Mouse (Mus musculus) embryonic facial prominence, embryonic 10.5 days (tissue): Measurements from ENCODE around the gene Rrh. TPM values are rescaled to one million over a fixed set of nuclear protein-coding genes. Genes with fewer than 3 reads are reported as not detected.

Experiments used
- DNase-seq: peaks from one replicate; pipeline ENCODE4 v3.0.0-alpha.2; 2017; ENCODE audit warnings: low spot score
- H3K27ac ChIP-seq: fragments of 300-500 bp; sonication (generic); replicated peaks from 2 replicates; pipeline ENCODE4 v1.5.1; 2016; ENCODE audit warnings: mild to moderate bottlenecking
- H3K27me3 ChIP-seq: fragments of 300-500 bp; sonication (generic); replicated peaks from 2 replicates; pipeline ENCODE4 v1.6.1; 2016; ENCODE audit warnings: low read depth, mild to moderate bottlenecking; ENCODE audit not compliant: poor library complexity, severe bottlenecking
- H3K36me3 ChIP-seq: fragments of 300-500 bp; sonication (generic); replicated peaks from 2 replicates; pipeline ENCODE4 v1.6.1; 2016; ENCODE audit warnings: mild to moderate bottlenecking, moderate library complexity
- H3K4me1 ChIP-seq: fragments of 300-500 bp; sonication (generic); 2 replicates; pipeline ENCODE4 v1.6.1; 2016
- H3K4me3 ChIP-seq: fragments of 300-500 bp; sonication (generic); 2 replicates; pipeline ENCODE4 v1.5.1; 2016; ENCODE audit warnings: mild to moderate bottlenecking, moderate library complexity
- H3K9me3 ChIP-seq: fragments of 300-500 bp; sonication (generic); 2 replicates; pipeline ENCODE4 v1.6.1; 2016; ENCODE audit warnings: mild to moderate bottlenecking
- WGBS: fragments of 180-500 bp; shearing (Covaris S2); methylation state at CpG from one replicate; pipeline ENCODE4 v1.1.7; 2016; 5-methylcytosine and 5-hydroxymethylcytosine counted together
- polyA plus RNA-seq: library from polyadenylated mRNA; unstranded; fragments of >200 nt; fragmentation: Nextera tagmentation; extraction: Ambion mirVana; gene quantifications from 2 replicates; pipeline ENCODE4 v1.2.1, GENCODE M21; 2016

The Rrh gene
- polyA plus RNA-seq, 1 experiment from 2014 or later = 0.27 TPM

DNA sequence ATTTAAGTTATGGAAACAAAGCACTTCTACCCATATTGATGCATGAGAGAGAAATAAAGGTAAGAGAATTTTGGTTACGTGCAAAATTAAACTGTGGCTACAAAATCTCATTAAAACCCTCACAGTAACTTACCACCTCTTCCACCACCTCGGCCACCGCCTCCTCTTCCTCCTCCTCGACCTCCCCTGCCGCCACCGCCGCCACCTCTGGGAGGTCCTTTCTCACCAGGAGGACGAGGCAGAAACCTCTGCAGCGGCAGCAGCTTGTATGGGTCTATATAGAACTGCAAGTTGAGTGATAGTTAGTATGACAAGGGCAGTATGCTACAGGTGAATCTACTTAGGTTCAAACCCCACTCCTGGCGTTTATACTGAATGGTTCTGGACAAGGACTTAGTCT, 4.3 kb upstream of the Rrh start:
- no peaks in the 10 kb centered on the region for H3K9me3 ChIP-seq
- peaks cover 73% of the 10 kb centered on the region for H3K36me3 ChIP-seq
- 91% methylated on average over 10 of the region's 10 CpGs for WGBS
- H3K4me3 ChIP-seq = no peak overlapping the region
- H3K27me3 ChIP-seq = no peaks in the 10 kb centered on the region
- H3K27ac ChIP-seq = no peak overlapping the region
- no peak for DNase-seq
- H3K4me1 ChIP-seq = peaks cover 14% of the 10 kb centered on the region

DNA sequence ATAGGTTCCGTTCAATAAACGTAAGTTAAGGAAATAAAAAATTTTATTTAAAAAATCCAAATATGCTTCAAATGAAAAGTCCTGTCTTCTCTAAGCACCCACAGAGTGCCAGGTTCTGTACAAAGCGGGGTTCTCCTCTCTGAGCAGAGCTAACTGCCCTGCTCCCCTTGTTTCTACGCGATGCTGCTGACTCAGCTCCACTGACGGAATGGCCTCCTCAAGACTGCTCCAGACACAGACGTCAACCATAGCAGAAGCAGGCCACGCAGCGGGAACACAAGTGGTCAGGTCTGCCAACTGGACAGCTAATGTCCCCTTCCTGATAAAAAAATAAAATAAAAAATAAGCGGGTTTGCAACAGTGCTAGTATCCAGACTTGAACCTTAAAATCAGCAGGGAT, 2.5 kb upstream of the Rrh start:
- H3K9me3 ChIP-seq = no peaks in the 10 kb centered on the region
- DNase-seq = no peak
- peaks cover 73% of the 10 kb centered on the region for H3K36me3 ChIP-seq

DNA sequence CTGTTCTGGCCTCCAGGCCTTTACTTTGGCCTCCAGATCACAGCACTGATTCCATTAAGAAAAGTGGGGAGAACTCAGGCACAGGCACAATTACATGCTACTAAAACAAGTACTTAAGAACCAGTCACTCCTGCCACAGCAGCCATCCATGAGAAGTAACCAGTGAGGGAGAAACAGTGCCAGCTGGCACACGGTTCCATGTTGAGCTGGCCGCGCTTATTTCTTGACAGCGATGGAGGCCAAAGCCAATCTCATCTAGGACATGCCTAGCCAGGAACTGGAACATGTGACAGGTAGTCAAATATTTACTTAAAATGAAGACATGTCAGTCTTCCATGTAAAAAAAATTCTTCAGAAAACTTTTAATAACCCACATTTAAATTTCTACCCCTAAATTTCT, 1.8 kb upstream of the Rrh start:
- WGBS = 97% methylated on average over 4 of the region's 4 CpGs
- Histone ChIP-seq H3K27me3 (no peaks in the 10 kb centered on the region), H3K4me3 (no peak overlapping the region), H3K27ac (no peak overlapping the region), H3K9me3 (no peaks in the 10 kb centered on the region), H3K36me3 (peaks cover 68% of the 10 kb centered on the region), H3K4me1 (peaks cover 3% of the 10 kb centered on the region; the same call in 1 of the 2 replicates)
- no peak for DNase-seq

More for the DNA sequence above, 2.5 kb upstream of the Rrh start:
- H3K27ac ChIP-seq = no peak overlapping the region
- H3K27me3 ChIP-seq = no peaks in the 10 kb centered on the region
- H3K4me1 ChIP-seq = peaks cover 10% of the 10 kb centered on the region
- 94% methylated on average over 10 of the region's 10 CpGs for WGBS
- no peak overlapping the region for H3K4me3 ChIP-seq

DNA sequence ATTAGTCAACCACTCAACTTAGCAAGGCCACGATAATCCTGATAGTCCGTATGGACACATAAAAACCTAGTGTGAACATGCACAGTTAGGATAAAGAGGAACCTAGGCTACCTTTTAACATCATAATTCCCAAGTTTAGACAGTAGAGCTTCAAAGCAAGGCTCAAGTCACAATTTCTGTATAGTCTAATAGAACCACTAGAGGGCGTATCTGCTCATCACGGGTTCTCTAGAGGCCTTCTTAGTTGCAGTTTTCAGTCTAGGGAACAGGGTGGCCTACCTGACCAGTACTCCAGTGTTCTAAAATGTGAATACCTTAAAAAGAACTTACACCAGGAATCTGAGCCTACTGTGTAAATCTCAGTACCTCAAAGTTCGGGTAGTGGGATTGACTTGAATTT, 906 bp upstream of the Rrh start:
- no peak overlapping the region for H3K27ac ChIP-seq
- peaks cover 63% of the 10 kb centered on the region for H3K36me3 ChIP-seq
- peaks cover 3% of the 10 kb centered on the region; the same call in 1 of the 2 replicates for H3K4me1 ChIP-seq
- H3K4me3 ChIP-seq = no peak overlapping the region
- H3K27me3 ChIP-seq = no peaks in the 10 kb centered on the region
- H3K9me3 ChIP-seq = no peaks in the 10 kb centered on the region
- DNase-seq = no peak
- 60% methylated on average over 5 of the region's 5 CpGs for whole genome bisulfite sequencing

DNA sequence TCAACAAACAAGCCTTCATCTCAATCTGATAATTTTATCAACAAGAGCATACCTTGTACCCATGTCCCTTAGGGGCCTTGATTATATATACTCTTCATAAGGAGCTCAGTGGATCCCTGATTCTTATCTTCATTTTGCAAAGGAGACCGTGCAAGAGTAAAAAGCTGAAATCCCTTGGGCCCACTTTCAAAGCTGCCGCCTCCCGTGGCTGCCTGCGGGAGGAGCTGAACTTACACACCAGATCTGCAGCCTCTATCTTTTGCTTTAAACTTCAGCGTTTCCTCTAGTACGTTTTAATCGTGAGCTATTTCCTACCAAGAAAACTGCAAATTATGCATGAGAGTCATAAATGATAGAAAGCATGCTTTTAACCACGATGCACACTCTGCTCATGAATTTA, 651 bp downstream of the Rrh start:
- 78% methylated on average over 8 of the region's 8 CpGs for WGBS
- DNase-seq = no peak
- Histone ChIP-seq H3K4me1 (peaks cover 3% of the 10 kb centered on the region; the same call in 1 of the 2 replicates), H3K9me3 (no peaks in the 10 kb centered on the region), H3K27me3 (no peaks in the 10 kb centered on the region), H3K36me3 (peaks cover 52% of the 10 kb centered on the region), H3K4me3 (no peak overlapping the region), H3K27ac (no peak overlapping the region)

DNA sequence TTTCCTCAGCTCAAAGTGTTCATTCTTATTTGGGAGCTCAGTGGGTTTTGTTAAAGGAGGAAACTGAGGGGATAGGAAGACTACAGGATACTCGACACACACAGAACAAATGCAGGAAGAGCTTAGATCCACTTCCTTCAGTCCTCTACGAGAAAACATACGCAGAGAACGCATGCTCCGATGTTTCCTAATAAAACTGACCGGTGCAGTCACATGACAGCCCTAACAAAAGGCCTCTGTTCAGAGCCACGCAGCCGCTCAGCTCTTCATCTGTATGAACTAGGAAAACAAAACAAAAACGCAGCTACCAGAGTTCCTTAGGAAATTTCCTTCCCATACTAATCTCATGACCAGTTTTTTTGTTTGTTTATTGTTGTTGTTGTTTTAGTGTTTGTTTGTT, 1.5 kb downstream of the Rrh start:
- H3K27ac ChIP-seq = 0 out of 2 replicates have a peak overlapping the region, but pooled peaks have one; percentile 6
- 41% methylated on average over 9 of the region's 9 CpGs for WGBS
- peaks cover 3% of the 10 kb centered on the region; the same call in 1 of the 2 replicates for H3K4me1 ChIP-seq
- H3K9me3 ChIP-seq = no peaks in the 10 kb centered on the region
- no peak overlapping the region for H3K4me3 ChIP-seq
- peaks cover 43% of the 10 kb centered on the region for H3K36me3 ChIP-seq
- H3K27me3 ChIP-seq = no peaks in the 10 kb centered on the region
- DNase-seq = peak; percentile 21

DNA sequence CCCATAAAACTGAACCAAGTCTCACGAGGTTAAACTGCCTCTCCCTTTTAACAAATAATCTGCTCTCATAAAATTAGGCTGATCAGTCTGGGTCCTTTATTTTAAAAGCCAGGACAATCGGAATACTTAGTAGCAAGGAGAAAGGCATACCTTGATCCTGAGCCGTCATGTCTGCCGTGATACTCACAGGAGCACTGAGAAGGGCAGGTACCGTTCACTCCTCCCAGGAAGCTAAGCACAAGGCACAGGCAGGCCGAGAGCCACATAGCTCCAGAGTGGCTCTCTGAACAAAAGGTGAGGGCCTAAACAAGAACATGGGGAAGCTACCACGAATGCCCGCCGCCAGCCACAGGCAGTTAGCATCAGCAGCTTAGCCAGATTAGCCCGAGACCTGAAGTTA, 18.6 kb downstream of the Rrh start, which contains the start of gene Lrit3:
Gene Lrit3, minus strand, starts transcription at position 266 of the 400 bp plus-strand sequence.
- WGBS = 79% methylated on average over 10 of the region's 10 CpGs
- no peak for DNase-seq
- Histone ChIP-seq H3K27me3 (no peaks in the 10 kb centered on the region), H3K4me3 (no peak within 1 kb of the TSS), H3K4me1 (no peaks in the 10 kb centered on the region), H3K27ac (no peak within 1 kb of the TSS), H3K36me3 (no peaks in the 10 kb centered on the region), H3K9me3 (no peaks in the 10 kb centered on the region)

DNA sequence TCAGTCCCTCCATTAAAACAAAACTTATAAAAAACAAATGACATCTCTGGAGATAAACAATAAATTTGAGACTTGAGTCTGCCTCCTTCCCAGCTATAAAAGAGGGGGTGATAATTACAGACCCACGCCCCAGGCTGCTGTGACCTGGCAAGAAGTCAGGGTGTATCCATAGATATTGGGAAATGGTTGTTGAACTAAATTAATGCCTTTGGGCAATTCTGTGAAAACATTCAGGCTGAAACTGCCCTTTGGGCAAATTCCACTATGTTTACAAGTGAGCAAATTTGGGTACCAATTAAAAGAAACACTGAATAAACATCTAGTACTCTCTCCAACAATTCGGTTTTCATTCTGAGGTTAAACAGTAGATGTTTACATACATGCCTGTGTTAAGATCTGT, 23.4 kb downstream of the Rrh start:
- Histone ChIP-seq H3K27me3 (no peaks in the 10 kb centered on the region), H3K27ac (no peak overlapping the region), H3K4me1 (no peaks in the 10 kb centered on the region), H3K36me3 (no peaks in the 10 kb centered on the region), H3K9me3 (no peaks in the 10 kb centered on the region), H3K4me3 (no peak overlapping the region)
- WGBS = 76% methylated on average over 2 of the region's 2 CpGs
- no peak for DNase-seq

DNA sequence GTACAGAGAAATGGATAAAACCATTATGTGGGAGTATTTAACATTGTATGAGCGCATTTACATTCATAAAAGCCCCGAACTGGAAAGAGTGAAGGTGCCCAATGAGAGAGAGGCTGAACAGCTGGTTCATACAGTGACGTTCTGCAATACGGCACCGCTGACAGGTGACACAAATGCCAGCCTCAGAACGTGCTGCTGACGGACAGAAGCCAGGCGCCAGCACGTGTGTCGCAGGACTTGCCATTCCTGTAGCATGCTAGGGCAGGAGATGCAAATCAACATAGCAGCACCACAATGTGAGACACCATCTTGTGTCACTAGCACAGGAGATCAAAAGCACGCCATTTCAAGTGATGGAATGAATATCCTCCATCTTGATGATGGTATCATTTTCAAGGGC, 23.8 kb downstream of the Rrh start:
- WGBS = 88% methylated on average over 11 of the region's 11 CpGs
- no peaks in the 10 kb centered on the region for H3K4me1 ChIP-seq

DNA sequence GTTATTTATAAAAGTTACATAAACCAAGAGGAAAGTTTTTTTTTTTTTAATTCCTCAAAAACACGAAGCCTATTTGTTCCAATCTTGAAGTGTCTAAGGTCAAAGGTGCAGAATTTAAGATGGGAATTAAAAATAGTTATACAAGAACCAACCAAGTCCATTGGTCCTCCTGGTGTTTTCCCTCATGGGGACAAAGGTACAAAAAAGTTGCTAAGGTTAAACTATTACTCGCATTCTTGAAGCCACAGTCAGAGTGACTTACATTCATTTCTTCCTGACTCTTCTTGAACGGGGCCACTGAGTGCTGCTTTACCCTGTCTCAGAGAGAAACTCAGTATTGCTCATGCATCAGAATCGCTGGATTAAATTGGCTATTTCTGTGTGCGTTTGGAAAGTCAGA, 25.0 kb downstream of the Rrh start:
- no peak overlapping the region for H3K27ac ChIP-seq
- WGBS = 80% methylated on average over 5 of the region's 5 CpGs
- DNase-seq = no peak
- no peak overlapping the region for H3K4me3 ChIP-seq
- no peaks in the 10 kb centered on the region for H3K36me3 ChIP-seq
- H3K27me3 ChIP-seq = no peaks in the 10 kb centered on the region
- H3K9me3 ChIP-seq = no peaks in the 10 kb centered on the region
- no peaks in the 10 kb centered on the region for H3K4me1 ChIP-seq

More for the DNA sequence above, 23.8 kb downstream of the Rrh start:
- no peaks in the 10 kb centered on the region for H3K36me3 ChIP-seq
- no peaks in the 10 kb centered on the region for H3K27me3 ChIP-seq
- no peak for DNase-seq
- no peak overlapping the region for H3K27ac ChIP-seq
- no peaks in the 10 kb centered on the region for H3K9me3 ChIP-seq
- no peak overlapping the region for H3K4me3 ChIP-seq

DNA sequence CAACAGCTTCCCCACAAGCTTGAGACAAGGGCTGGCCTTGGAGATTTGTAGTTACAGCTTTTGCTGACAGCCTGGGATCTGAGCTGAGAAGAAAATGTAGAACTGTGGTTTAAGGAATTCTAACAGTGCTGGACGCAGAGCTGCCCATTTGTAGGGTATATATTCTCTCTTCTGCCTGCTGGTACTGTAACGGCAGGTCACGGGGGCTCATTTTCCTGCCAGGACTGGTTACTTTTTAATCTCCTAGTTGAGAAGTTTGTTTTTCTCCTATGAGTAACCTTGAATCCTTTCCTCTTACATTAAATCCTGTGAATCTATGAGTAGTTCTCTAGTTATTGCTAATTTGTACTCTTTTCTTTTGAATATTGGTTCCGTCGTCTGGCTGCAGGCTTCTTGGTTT, 28.6 kb downstream of the Rrh start:
- DNase-seq = no peak
- 88% methylated on average over 5 of the region's 5 CpGs for WGBS
- Histone ChIP-seq H3K27ac (no peak overlapping the region), H3K9me3 (no peaks in the 10 kb centered on the region), H3K36me3 (no peaks in the 10 kb centered on the region), H3K27me3 (no peaks in the 10 kb centered on the region), H3K4me3 (no peak overlapping the region), H3K4me1 (peaks cover 7% of the 10 kb centered on the region; the same call in 1 of the 2 replicates)

DNA sequence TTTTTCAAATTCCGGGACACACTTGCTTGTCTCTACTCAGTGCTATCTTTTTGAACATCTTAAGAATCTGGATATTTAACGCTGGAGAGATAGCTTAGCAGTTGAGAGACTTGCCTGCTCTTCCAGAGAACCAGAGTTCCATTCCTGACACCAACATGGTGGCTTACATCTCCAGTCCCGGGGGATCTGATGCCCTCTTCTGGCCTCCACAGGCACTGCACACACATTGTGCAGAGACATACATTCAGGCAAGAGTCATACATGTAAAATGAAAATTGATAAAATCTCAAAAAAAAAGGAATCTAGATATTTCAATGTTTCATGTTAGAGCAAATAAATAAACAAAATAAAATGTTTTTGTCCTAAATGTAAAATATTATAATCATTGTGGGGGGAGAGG, 39.6 kb downstream of the Rrh start:
- Histone ChIP-seq H3K27me3 (0 out of 2 replicates have a peak, but pooled peaks cover 7% of the 10 kb centered on the region), H3K9me3 (no peaks in the 10 kb centered on the region), H3K36me3 (no peaks in the 10 kb centered on the region), H3K4me1 (no peaks in the 10 kb centered on the region), H3K27ac (no peak overlapping the region), H3K4me3 (no peak overlapping the region)
- WGBS = 87% methylated on average over 3 of the region's 3 CpGs
- DNase-seq = no peak

DNA sequence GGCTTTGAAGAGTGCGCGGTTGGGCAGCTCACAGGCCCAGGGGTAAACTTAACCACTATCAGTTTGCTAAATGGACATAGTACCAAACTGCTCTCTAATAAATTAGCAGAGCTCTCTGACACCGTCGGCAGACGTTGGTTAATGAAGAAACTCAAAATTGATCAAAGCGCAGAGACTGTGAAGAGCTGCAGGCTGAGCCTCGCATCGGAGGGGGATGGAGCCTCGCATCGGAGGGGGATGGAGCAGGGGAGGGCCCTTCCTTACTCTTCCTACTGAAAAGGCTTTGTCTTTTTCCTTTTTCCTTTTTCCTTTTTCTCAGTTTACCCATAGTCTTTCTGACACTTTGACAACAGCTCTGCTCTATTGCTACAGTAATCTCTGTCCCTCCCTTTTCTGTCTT, 41.0 kb downstream of the Rrh start:
- no peaks in the 10 kb centered on the region for H3K9me3 ChIP-seq

DNA sequence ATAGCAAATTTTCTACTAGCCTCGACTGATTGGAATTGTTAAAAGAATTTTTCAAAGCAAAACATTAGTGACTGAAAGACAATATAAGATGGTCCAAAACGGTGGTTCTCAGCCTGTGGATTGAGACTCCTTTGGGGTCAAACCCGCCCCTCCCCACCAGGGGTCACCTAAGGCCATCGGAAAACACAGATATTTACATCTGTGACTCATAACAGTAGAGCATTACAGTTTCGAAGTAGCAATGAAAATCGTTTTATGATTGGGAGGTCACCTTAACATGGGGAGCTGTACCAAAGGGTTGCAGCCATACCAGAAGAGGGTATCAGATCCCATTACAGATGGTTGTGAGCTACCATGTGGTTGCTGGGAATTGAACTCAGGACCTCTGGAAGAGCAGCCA, 51.2 kb downstream of the Rrh start:
- Histone ChIP-seq H3K27me3 (no peaks in the 10 kb centered on the region), H3K9me3 (no peaks in the 10 kb centered on the region), H3K27ac (no peak overlapping the region), H3K4me1 (no peaks in the 10 kb centered on the region), H3K4me3 (no peak overlapping the region), H3K36me3 (no peaks in the 10 kb centered on the region)
- no peak for DNase-seq
- 82% methylated on average over 6 of the region's 6 CpGs for WGBS

More for the DNA sequence above, 41.0 kb downstream of the Rrh start:
- DNase-seq = no peak
- 0 out of 2 replicates have a peak, but pooled peaks cover 7% of the 10 kb centered on the region for H3K27me3 ChIP-seq
- H3K4me1 ChIP-seq = no peaks in the 10 kb centered on the region
- no peak overlapping the region for H3K4me3 ChIP-seq
- 45% methylated on average over 10 of the region's 10 CpGs for WGBS
- no peaks in the 10 kb centered on the region for H3K36me3 ChIP-seq
- H3K27ac ChIP-seq = no peak overlapping the region
